Mouse (Mus musculus) kidney, adult 2 months (tissue): ENCODE measurements at regions not wholly inside any gene's neighbourhood (a gene's known extent, or its start where the extent isn't known, plus 50 kb on each side); places are given as distances from the start of the nearest gene placed in this dataset.

Source experiments
- CTCF ChIP-seq: fragments of 200-500 bp; conservative IDR thresholded peaks from 2 replicates; pipeline ENCODE4 v1.5.1; 2011; ENCODE audit warnings: low read depth, mild to moderate bottlenecking, control low read depth, low read length, moderate library complexity, mixed read lengths; ENCODE audit not compliant: insufficient read depth, insufficient read length
- POLR2A ChIP-seq: fragments of 200-500 bp; IDR thresholded peaks from one replicate; pipeline ENCODE4 v1.6.1; 2011; ENCODE audit warnings: low read depth, low read length, control low read depth

DNA sequence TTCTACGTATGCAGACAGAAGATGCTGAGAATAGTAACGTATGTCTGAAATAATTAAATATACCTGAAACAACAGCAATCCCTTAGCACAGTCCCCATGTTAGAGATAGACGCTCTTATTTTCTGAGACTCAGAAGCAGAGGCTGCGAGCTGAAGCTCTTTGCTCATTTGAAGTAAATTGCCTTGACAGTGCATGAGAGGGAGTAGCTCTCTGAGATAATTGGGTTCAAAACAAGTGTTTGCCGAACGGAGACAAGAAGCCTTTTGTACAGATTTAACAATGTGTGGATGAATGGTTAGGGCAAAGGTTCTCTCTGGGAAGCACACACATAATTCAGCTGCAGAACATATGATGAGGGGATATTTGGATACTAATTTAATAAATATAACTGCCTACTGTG, 289.1 kb upstream of the Nbea start:
- TF ChIP-seq CTCF (no peak), POLR2A (no peak)
